Mouse (Mus musculus): ENCODE data around the gene Pnrc2. TPM values are rescaled to one million over a fixed set of nuclear protein-coding genes. Genes with fewer than 3 reads are reported as not detected.

The Pnrc2 gene
- total RNA-seq, 1 experiment from 2014 or later: 364 TPM

DNA sequence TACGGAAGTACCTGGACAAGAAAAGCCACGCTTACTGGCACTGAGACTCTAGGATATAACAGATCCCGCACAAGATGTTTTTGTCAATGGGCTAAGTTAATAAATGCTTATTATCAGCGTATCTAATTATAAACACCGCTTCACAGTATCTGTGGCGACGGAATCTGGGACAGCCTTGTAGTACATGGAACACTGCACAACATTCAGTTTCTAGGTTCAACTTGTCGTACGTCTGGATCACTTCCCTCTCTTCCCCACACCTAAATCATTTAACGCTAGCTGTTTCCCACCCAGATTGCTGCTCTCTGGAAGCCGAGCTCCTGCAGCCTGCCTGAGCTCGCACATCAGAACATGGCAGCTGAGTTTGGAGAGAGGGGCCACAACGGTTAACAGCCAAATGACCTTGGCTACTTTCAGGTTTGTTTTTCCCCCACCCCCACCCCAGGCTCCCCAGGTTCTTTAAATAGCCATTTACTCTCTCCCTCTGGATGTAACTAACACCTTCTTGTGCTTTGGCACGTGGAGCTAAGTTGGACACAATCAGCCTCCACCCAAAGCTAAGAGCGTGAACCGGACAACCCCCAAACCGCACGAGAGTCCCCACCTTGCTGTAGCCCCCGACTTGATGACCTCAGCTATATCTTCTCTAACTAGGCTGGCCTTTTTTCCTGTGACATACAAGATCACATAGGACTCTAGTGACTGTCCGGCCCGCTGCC lies 34.2 kb downstream of the Pnrc2 start:
- ATAC-seq (replicated peaks; ENCODE audit: insufficient number of reproducible peaks, low FRiP score, low TSS enrichment, poor library complexity, severe bottlenecking): no peak

DNA sequence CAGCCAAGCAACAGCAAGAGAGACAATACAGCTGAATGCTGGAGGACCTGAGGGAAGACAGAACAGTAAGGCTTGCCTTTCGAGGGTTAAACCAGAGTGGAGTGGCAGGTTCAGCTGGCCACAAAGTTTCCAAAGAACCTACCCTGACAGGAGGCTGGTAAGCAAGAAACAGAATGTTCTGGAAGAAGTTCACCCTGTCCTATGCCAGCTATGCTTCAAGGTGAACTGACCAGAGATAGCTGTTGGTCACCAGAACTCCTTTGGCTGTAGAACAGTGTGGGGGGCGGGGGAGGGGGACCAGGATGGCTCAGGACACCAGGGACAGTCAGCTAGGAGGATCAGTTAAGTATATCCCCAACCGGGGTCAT lies 34.7 kb downstream of the Pnrc2 start:
- no peak for ATAC-seq (replicated peaks; ENCODE audit: insufficient number of reproducible peaks, low FRiP score, low TSS enrichment, poor library complexity, severe bottlenecking)

DNA sequence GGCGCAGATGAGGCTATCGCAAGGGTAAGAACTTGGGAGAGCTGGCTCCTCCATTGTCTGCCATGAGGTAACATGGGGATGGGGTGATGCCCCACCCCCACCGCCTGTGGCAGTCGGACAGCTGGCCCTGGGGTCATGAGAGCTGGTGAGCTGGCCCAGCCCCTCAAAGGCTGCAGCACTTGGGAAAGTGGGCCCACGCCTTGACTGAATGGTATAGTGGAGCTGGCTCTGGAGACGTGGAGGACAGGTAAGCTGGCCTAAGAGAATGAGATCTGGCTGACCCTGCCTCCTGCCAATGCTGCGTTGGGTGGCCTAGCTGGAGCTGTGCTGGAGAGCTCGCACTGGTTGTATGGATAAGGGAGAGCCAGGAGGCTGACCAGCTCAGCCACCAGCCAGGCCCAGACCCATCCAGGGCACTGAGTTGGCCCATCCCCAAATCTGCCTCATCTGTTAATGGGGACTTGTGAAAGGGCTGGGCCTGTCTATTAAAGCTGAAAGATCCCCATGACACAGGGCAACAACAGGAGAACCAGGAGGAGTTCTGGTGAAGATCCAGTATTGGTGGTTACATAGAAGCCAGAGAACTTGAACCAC lies 39.4 kb downstream of the Pnrc2 start:
- ATAC-seq (replicated peaks; ENCODE audit: insufficient number of reproducible peaks, low FRiP score, low TSS enrichment, poor library complexity, severe bottlenecking): no peak

DNA sequence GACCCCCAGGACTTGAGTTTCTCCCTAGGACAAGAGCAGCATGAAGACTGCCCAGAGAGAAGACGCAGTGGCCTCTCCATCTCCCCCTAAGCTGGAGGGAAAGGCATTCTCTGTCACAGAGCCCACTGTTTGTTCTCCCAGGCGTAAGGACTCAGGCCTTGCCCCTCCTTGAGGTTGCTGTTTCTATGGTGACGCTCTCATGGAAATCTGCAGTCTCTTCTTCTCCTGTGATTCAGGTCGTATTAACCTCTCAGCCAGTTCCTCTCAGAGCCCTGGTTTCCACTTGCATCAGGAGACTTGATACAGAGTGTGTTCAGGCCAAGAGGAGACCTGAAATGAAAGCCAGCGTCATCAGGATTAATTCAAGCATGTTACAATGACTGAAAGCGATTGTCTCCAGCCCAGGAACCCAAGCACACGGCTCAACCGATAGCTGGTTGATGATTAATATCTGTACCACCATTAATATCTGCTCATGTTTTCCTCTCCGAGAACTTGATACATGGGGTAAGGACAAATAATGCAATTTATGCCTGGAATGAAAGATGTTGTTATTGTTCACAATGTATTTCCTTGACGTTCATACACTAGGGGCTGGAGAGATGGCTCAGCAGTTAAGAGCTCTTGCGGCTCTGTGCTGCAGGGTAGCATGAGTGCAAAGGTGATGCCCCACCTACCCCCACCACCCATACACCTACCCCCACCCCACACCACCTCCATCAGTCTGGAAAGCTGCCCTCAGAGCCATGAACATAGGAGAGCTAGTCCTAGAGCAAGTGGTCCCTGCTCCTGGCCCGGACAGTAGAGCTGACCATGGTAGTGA lies 40.1 kb downstream of the Pnrc2 start:
- no peak for ATAC-seq (replicated peaks; ENCODE audit: insufficient number of reproducible peaks, low FRiP score, low TSS enrichment, poor library complexity, severe bottlenecking)

DNA sequence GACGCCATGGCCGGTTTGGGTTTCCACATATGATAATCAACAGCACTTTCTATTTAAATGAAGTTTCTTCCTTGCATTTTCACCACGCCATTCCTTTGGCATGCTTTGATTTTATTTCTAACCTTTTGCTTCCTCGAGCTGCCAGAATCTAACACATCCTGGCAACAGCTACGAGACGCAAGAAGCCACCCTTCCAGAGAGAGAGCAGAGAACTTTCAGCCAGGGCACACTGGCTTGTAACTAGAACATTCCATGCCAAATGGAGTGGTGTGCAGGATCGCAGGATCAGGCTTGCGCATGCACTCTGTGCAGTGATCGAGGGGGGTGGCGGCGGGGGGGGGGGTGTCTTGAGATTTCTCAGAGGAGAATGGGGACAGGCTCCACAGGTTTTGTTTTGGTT lies 41.6 kb downstream of the Pnrc2 start:
- no peak for ATAC-seq (replicated peaks; ENCODE audit: insufficient number of reproducible peaks, low FRiP score, low TSS enrichment, poor library complexity, severe bottlenecking)

DNA sequence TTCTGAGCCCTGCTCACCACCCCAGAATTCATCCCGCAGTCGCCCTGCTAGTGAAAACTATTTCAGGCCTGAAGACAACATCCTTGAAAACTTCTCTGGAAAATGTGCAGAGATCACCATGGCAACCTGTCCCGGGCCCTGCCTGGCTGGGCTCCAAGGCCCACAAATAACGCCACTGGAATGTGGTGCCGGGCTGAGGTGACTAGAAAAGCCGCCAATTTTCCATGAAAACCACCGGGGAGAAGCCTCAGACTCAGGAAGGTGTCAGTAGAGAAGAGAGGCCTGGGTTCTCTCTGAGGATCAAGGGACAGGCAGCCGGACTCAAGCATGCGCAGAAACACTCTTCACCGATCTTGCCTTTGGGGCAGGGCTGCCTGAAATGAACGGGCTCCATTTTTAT lies 45.2 kb downstream of the Pnrc2 start:
- ATAC-seq (replicated peaks; ENCODE audit: insufficient number of reproducible peaks, low FRiP score, low TSS enrichment, poor library complexity, severe bottlenecking): no peak

DNA sequence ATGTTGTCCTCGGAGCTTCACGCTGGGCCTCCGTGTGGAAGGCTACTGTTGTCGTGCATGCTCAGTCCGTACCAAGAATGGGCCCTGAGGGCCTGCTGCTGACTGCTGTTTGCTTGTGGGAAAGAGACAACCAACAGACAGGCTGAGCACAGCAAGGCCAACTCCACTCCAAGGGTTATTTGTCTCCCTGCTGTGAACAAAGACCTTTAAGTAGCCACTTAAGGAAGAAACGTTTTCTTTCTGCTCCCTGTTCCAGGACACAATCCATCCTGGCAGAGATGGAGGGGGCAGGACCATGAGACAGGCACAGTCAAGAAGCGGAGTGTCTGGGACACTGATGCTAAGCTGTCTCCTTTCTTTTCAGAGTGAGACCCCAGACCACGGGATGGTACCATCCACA lies 49.4 kb downstream of the Pnrc2 start:
- ATAC-seq (replicated peaks; ENCODE audit: insufficient number of reproducible peaks, low FRiP score, low TSS enrichment, poor library complexity, severe bottlenecking): no peak

DNA sequence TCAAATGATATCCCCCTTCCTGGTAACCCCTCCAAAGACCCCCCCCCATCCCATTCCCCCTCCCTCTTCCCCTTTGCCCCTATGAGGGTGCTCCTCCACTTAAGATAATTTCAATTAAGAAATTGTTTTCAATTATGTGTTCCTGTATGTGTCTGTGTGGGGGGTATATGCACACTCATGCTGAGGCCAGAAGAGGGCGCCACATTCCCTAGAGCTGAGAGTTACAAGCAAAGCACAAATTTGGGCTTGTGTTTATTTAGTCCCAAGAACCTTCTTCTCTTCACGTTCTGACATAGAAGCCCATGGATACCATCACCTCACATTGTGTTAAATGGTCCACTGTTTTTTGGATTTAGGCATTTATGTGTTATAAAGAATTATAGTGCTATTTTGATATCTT lies 50.4 kb downstream of the Pnrc2 start:
- 0 out of 2 replicates have a peak, but pooled peaks have one; percentile 51 for ATAC-seq (replicated peaks; ENCODE audit: insufficient number of reproducible peaks, low FRiP score, low TSS enrichment, poor library complexity, severe bottlenecking)

DNA sequence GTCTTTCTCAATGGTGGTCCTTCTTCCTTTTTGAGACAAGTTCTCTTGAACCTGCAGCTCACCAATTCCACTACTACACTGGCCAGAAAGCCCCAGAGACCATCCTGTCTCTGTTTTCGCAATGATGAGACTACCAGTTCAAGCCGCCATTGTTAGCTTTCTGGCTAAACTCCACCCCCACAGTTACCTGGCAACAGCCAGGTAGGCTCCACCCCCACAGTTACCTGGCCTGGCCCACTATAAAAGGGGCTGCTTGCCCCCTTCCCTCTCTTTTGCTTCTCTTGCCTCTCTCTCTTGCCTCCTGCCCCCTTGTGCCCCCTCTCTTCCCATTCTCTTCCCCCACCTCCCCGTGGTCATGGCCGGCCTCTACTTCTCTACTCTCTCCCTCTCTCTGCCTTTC lies 51.9 kb downstream of the Pnrc2 start:
- no peak for ATAC-seq (replicated peaks; ENCODE audit: insufficient number of reproducible peaks, low FRiP score, low TSS enrichment, poor library complexity, severe bottlenecking)

Other genes starting within 250 kb of the Pnrc2 start
- 0.53 TPM in 1 of 3 replicates, not detected in the others for gene Ifnlr1, start 187.6 kb downstream of the Pnrc2 start, total RNA-seq (2017)
- gene Il22ra1, start 145.7 kb downstream of the Pnrc2 start, total RNA-seq (2017): not detected in 3 replicates
- gene Myom3, start 114.1 kb downstream of the Pnrc2 start, total RNA-seq (2017): not detected in 3 replicates
- gene Srsf10, start 18.1 kb downstream of the Pnrc2 start, total RNA-seq (2017): 233 to 426 TPM (median 303 TPM) in 3 replicates
- 12.0 to 23.7 TPM (median 19.9 TPM) in 3 replicates for gene Cnr2, start 21.5 kb upstream of the Pnrc2 start, total RNA-seq (2017)
- 180 to 259 TPM (median 226 TPM) in 3 replicates for gene Fuca1, start 46.9 kb upstream of the Pnrc2 start, total RNA-seq (2017)
- 56.8 to 67.9 TPM (median 60.9 TPM) in 3 replicates for gene Hmgcl, start 72.6 kb upstream of the Pnrc2 start, total RNA-seq (2017)
- 1.5 to 3.7 TPM (median 2.7 TPM) in 3 replicates for gene Gale, start 89.9 kb upstream of the Pnrc2 start, total RNA-seq (2017)
- gene Lypla2, start 98.8 kb upstream of the Pnrc2 start, total RNA-seq (2017): 28.2 to 39.4 TPM (median 36.0 TPM) in 3 replicates
- 33.5 to 49.4 TPM (median 35.4 TPM) in 3 replicates for gene Pithd1, start 113.4 kb upstream of the Pnrc2 start, total RNA-seq (2017)
- gene Eloa, start 147.9 kb upstream of the Pnrc2 start, total RNA-seq (2017): 58.0 to 71.9 TPM (median 68.5 TPM) in 3 replicates
- 392 to 636 TPM (median 589 TPM) in 3 replicates for gene Rpl11, start 179.6 kb upstream of the Pnrc2 start, total RNA-seq (2017)